Mouse (Mus musculus) liver, embryonic 14.5 days (tissue): ENCODE data around the gene Cops7b. TPM values are rescaled to one million over a fixed set of nuclear protein-coding genes. Genes with fewer than 3 reads are reported as not detected.

Experiments
- ATAC-seq: fragments of 200-750 bp; cut with Nextera tagmentation; 2 replicates; pipeline ENCODE4 v1.8.0; 2017; ENCODE audit warnings: moderate number of reproducible peaks, mild to moderate bottlenecking, moderate library complexity; ENCODE audit not compliant: insufficient read depth
- DNase-seq, 3 experiments: peaks; one replicate each; pipeline ENCODE4 v3.0.0-alpha.2; 2012 to 2013; ENCODE audit warnings: low read depth in 3 of 3, low spot score in 3 of 3
- H3K27ac ChIP-seq: fragments of 300-500 bp; sonication (generic); 2 replicates; pipeline ENCODE4 v1.5.1; 2014; ENCODE audit warnings: moderate library complexity, mild to moderate bottlenecking, control low read depth, inconsistent platforms
- H3K27me3 ChIP-seq: fragments of 300-500 bp; sonication (generic); 2 replicates; pipeline ENCODE4 v1.6.1; 2014; ENCODE audit warnings: mild to moderate bottlenecking, low read length, moderate library complexity; ENCODE audit not compliant: control insufficient read depth, insufficient read depth
- H3K36me3 ChIP-seq: fragments of 300-500 bp; sonication (generic); replicated peaks from 2 replicates; pipeline ENCODE4 v1.6.1; 2014; ENCODE audit warnings: low read depth; ENCODE audit not compliant: control insufficient read depth, insufficient read depth
- H3K4me1 ChIP-seq, 2 experiments: fragments of 200-500 bp in 1 of 2; fragments of 300-500 bp in 1 of 2; sonication (generic) in 1 of 2; replicated peaks; 2 replicates each; pipeline ENCODE4 v1.6.1; 2012 to 2014; ENCODE audit warnings: antibody characterized with exemption in 1 of 2, inconsistent platforms in 1 of 2, low read length in 1 of 2; ENCODE audit not compliant: control insufficient read depth in 2 of 2, insufficient read depth in 2 of 2
- H3K4me2 ChIP-seq: fragments of 300-500 bp; sonication (generic); 2 replicates; pipeline ENCODE4 v1.6.1; 2014; ENCODE audit warnings: low read depth, mild to moderate bottlenecking, control low read depth, moderate library complexity
- H3K4me3 ChIP-seq, 2 experiments: fragments of 200-500 bp in 1 of 2; fragments of 300-500 bp in 1 of 2; sonication (generic) in 1 of 2; 2 replicates each; pipeline ENCODE4 v1.5.1; 2012 to 2014; ENCODE audit warnings: low read depth in 2 of 2, low read length in 2 of 2, mild to moderate bottlenecking in 2 of 2, control low read depth in 1 of 2, inconsistent platforms in 1 of 2, moderate library complexity in 1 of 2; ENCODE audit not compliant: insufficient read depth in 1 of 2
- H3K9ac ChIP-seq: fragments of 300-500 bp; sonication (generic); replicated peaks from 2 replicates; pipeline ENCODE4 v1.6.1; 2014; ENCODE audit warnings: mild to moderate bottlenecking, control low read depth, moderate library complexity
- H3K9me3 ChIP-seq: fragments of 300-500 bp; sonication (generic); 2 replicates; pipeline ENCODE4 v1.6.1; 2016; ENCODE audit warnings: low read length, mixed read lengths; ENCODE audit not compliant: control insufficient read depth
- CTCF ChIP-seq: IDR thresholded peaks from 2 replicates; pipeline ENCODE4 v1.5.1; 2016; ENCODE audit warnings: antibody characterized with exemption, low read depth, control low read depth
- EP300 ChIP-seq: IDR thresholded peaks from 2 replicates; pipeline ENCODE4 v1.6.1; 2016; ENCODE audit warnings: antibody characterized with exemption, low read depth
- WGBS: fragments of 180-500 bp; shearing (Covaris S2); extraction: QIAGEN DNeasy Blood & Tissue Kit; methylation state at CpG from one replicate; pipeline ENCODE4 v1.1.7; 2014; ENCODE audit not compliant: insufficient replicate concordance; 5-methylcytosine and 5-hydroxymethylcytosine counted together
- polyA plus RNA-seq, 2 experiments: library from polyadenylated mRNA; depleted of rRNA in 1 of 2; stranded (reverse) in 1 of 2; unstranded in 1 of 2; fragments of >200 nt; fragmentation: Nextera tagmentation in 1 of 2; extraction: Ambion mirVana in 1 of 2; gene quantifications; 2 replicates each; pipeline versions ENCODE4 v1.2.1 to v1.2.3; 2012 to 2014

Cops7b gene
- polyA plus RNA-seq, 2 experiments: 11.4 to 16.3 TPM

- DNase-seq (no peak), ATAC-seq (no peak)
- H3K4me2 ChIP-seq: no peak overlapping the region
- H3K27ac ChIP-seq: no peak overlapping the region
- no peak overlapping the region for H3K4me3 ChIP-seq
- no peak for TF ChIP-seq EP300
- no peaks in the 10 kb centered on the region for H3K9me3 ChIP-seq
- H3K9ac ChIP-seq: no peak overlapping the region
- 73% methylated on average over 4 of the region's 4 CpGs for WGBS
- no peaks in the 10 kb centered on the region for H3K36me3 ChIP-seq
- H3K4me1 ChIP-seq: no peaks in the 10 kb centered on the region
- no peaks in the 10 kb centered on the region for H3K27me3 ChIP-seq
Measured at GRCm38 (mm10) chr1:86571941-86572340, 10.8 kb upstream of the Cops7b start.

- Histone ChIP-seq H3K36me3 (no peaks in the 10 kb centered on the region; the same call in 1 of the 2 replicates), H3K27ac (no peak overlapping the region), H3K27me3 (no peaks in the 10 kb centered on the region), H3K4me1 (peaks cover 14% of the 10 kb centered on the region in 2 experiments), H3K9ac (no peak overlapping the region), H3K4me2 (no peak overlapping the region), H3K4me3 (no peak overlapping the region), H3K9me3 (no peaks in the 10 kb centered on the region)
- DNase-seq: no peak
- ATAC-seq: no peak
- TF ChIP-seq CTCF (no peak), EP300 (no peak)
- WGBS: 63% methylated on average over 6 of the region's 6 CpGs
Measured at GRCm38 (mm10) chr1:86580426-86580825, 2.3 kb upstream of the Cops7b start.

GRCm38 (mm10) chr1:86581692-86582450 is 833 bp upstream of the Cops7b start:
- no peaks in the 10 kb centered on the region for H3K9me3 ChIP-seq
- peak overlapping the region; percentile 29; the same call in 1 of the 2 replicates for H3K27ac ChIP-seq
- TF ChIP-seq CTCF (no peak), EP300 (no peak)
- peak overlapping the region; percentile 89 for H3K9ac ChIP-seq
- ATAC-seq (peak; percentile 68), DNase-seq (peak in 2 of 3 experiments; percentile 41 to 42)
- H3K4me3 ChIP-seq: peak overlapping the region; percentile 76 to 89
- H3K36me3 ChIP-seq: no peaks in the 10 kb centered on the region; the same call in 1 of the 2 replicates
- peak overlapping the region; percentile 84 for H3K4me2 ChIP-seq
- peaks cover 15 to 17% of the 10 kb centered on the region in 2 experiments for H3K4me1 ChIP-seq
- no peaks in the 10 kb centered on the region for H3K27me3 ChIP-seq
- 2% methylated on average over 37 of the region's 38 CpGs for WGBS

GRCm38 (mm10) chr1:86583709-86584108 is 1.0 kb downstream of the Cops7b start:
- peak overlapping the region; percentile 89 for H3K9ac ChIP-seq
- H3K36me3 ChIP-seq: no peaks in the 10 kb centered on the region
- no peaks in the 10 kb centered on the region for H3K9me3 ChIP-seq
- DNase-seq: no peak
- no peaks in the 10 kb centered on the region for H3K27me3 ChIP-seq
- H3K27ac ChIP-seq: 0 out of 2 replicates have a peak overlapping the region, but pooled peaks have one; percentile 5
- peak overlapping the region; percentile 84 for H3K4me2 ChIP-seq
- ATAC-seq: no peak
- peaks cover 15 to 17% of the 10 kb centered on the region in 2 experiments for H3K4me1 ChIP-seq
- peak overlapping the region; percentile 76 to 89; a peak in 2 of 4 replicates for H3K4me3 ChIP-seq
- WGBS: 55% methylated on average over 2 of the region's 2 CpGs
- TF ChIP-seq CTCF: no peak
- no peak for TF ChIP-seq EP300

- DNase-seq (peak; percentile 49 to 59 (median 56)), ATAC-seq (no peak)
- Histone ChIP-seq H3K9me3 (no peaks in the 10 kb centered on the region), H3K9ac (peak overlapping the region; percentile 75), H3K4me3 (peak overlapping the region; percentile 70 to 94), H3K4me1 (peaks cover 7 to 10% of the 10 kb centered on the region in 2 experiments; a peak in 2 of 4 replicates), H3K27me3 (no peaks in the 10 kb centered on the region), H3K27ac (no peak overlapping the region; the same call in 1 of the 2 replicates), H3K36me3 (peaks cover 6% of the 10 kb centered on the region), H3K4me2 (peak overlapping the region; percentile 91)
- WGBS: 1% methylated on average over 26 of the region's 26 CpGs
- TF ChIP-seq EP300: no peak; the same call in 1 of the 2 replicates
- no peak for TF ChIP-seq CTCF
Measured at GRCm38 (mm10) chr1:86586992-86587391, 4.3 kb downstream of the Cops7b start.
